Mouse (Mus musculus) limb, embryonic 13.5 days (tissue): ENCODE data around the gene Nebl. TPM values are rescaled to one million over a fixed set of nuclear protein-coding genes. Genes with fewer than 3 reads are reported as not detected.

ENCODE experiments used
- ATAC-seq: fragments of 200-750 bp; cut with Nextera tagmentation; 2 replicates; pipeline ENCODE4 v1.8.0; 2017; ENCODE audit warnings: low read depth, moderate number of reproducible peaks, moderate TSS enrichment; ENCODE audit not compliant: low FRiP score
- H3K27ac ChIP-seq: fragments of 300-500 bp; sonication (generic); 2 replicates; pipeline ENCODE4 v1.5.1; 2015; ENCODE audit warnings: inconsistent platforms, mild to moderate bottlenecking, moderate library complexity
- H3K27me3 ChIP-seq: fragments of 300-500 bp; sonication (generic); 2 replicates; pipeline ENCODE4 v1.6.1; 2015; ENCODE audit warnings: mild to moderate bottlenecking, inconsistent platforms
- H3K36me3 ChIP-seq: fragments of 300-500 bp; sonication (generic); 2 replicates; pipeline ENCODE4 v1.6.1; 2015; ENCODE audit warnings: inconsistent platforms, mild to moderate bottlenecking, moderate library complexity
- H3K4me1 ChIP-seq: fragments of 300-500 bp; sonication (generic); 2 replicates; pipeline ENCODE4 v1.6.1; 2015; ENCODE audit warnings: inconsistent platforms
- H3K4me2 ChIP-seq: fragments of 300-500 bp; sonication (generic); replicated peaks from 2 replicates; pipeline ENCODE4 v1.6.1; 2015; ENCODE audit warnings: inconsistent platforms, mild to moderate bottlenecking, moderate library complexity
- H3K4me3 ChIP-seq: fragments of 300-500 bp; sonication (generic); 2 replicates; pipeline ENCODE4 v1.5.1; 2015; ENCODE audit warnings: moderate library complexity, mild to moderate bottlenecking, inconsistent platforms
- H3K9ac ChIP-seq: fragments of 300-500 bp; sonication (generic); 2 replicates; pipeline ENCODE4 v1.6.1; 2015; ENCODE audit warnings: mild to moderate bottlenecking, inconsistent platforms
- H3K9me3 ChIP-seq: fragments of 300-500 bp; sonication (generic); 2 replicates; pipeline ENCODE4 v1.6.1; 2016; ENCODE audit warnings: inconsistent platforms
- WGBS: fragments of 180-500 bp; shearing (Covaris S2); methylation state at CpG from one replicate; pipeline ENCODE4 v1.1.7; 2015; 5-methylcytosine and 5-hydroxymethylcytosine counted together
- polyA plus RNA-seq: library from polyadenylated mRNA; unstranded; fragments of >200 nt; fragmentation: Nextera tagmentation; extraction: Ambion mirVana; gene quantifications from 2 replicates; pipeline ENCODE4 v1.2.1, GENCODE M21; 2015

The Nebl gene
- polyA plus RNA-seq, 1 experiment from 2014 or later, result 20.8 TPM

GRCm38 (mm10) chr2:17525739-17526526 lies 205.3 kb downstream of the Nebl start:
- H3K4me3 ChIP-seq, result no peak overlapping the region
- no peaks in the 10 kb centered on the region for H3K36me3 ChIP-seq
- no peak overlapping the region for H3K27ac ChIP-seq
- H3K9ac ChIP-seq, result no peak overlapping the region
- no peaks in the 10 kb centered on the region for H3K27me3 ChIP-seq
- H3K9me3 ChIP-seq, result no peaks in the 10 kb centered on the region
- ATAC-seq, result no peak
- H3K4me2 ChIP-seq, result no peak overlapping the region
- WGBS, result 67% methylated on average over 5 of the region's 5 CpGs
- H3K4me1 ChIP-seq, result peaks cover 25% of the 10 kb centered on the region

- H3K4me2 ChIP-seq, result no peak overlapping the region
- no peaks in the 10 kb centered on the region for H3K36me3 ChIP-seq
- H3K4me1 ChIP-seq, result peaks cover 25% of the 10 kb centered on the region
- H3K27ac ChIP-seq, result no peak overlapping the region
- WGBS, result 35% methylated on average over 4 of the region's 4 CpGs
- H3K9me3 ChIP-seq, result no peaks in the 10 kb centered on the region
- H3K4me3 ChIP-seq, result no peak overlapping the region
- H3K9ac ChIP-seq, result no peak overlapping the region
- ATAC-seq, result no peak
- no peaks in the 10 kb centered on the region for H3K27me3 ChIP-seq
Observed at GRCm38 (mm10) chr2:17525211-17525610, 206.1 kb downstream of the Nebl start.

- Histone ChIP-seq H3K4me3 (no peak overlapping the region), H3K27ac (no peak overlapping the region), H3K9me3 (no peaks in the 10 kb centered on the region), H3K9ac (no peak overlapping the region), H3K27me3 (no peaks in the 10 kb centered on the region), H3K36me3 (no peaks in the 10 kb centered on the region), H3K4me1 (peaks cover 25% of the 10 kb centered on the region), H3K4me2 (no peak overlapping the region)
- peak; percentile 64 for ATAC-seq
- WGBS, result 18% methylated on average over 10 of the region's 10 CpGs
Observed at GRCm38 (mm10) chr2:17524205-17524978, 206.9 kb downstream of the Nebl start.

GRCm38 (mm10) chr2:17523791-17524190 lies 207.5 kb downstream of the Nebl start:
- Histone ChIP-seq H3K4me2 (no peak overlapping the region), H3K27ac (no peak overlapping the region), H3K36me3 (no peaks in the 10 kb centered on the region), H3K27me3 (no peaks in the 10 kb centered on the region), H3K9ac (no peak overlapping the region), H3K4me1 (peaks cover 25% of the 10 kb centered on the region), H3K4me3 (no peak overlapping the region), H3K9me3 (no peaks in the 10 kb centered on the region)
- 14% methylated on average over 4 of the region's 4 CpGs for WGBS
- no peak for ATAC-seq

GRCm38 (mm10) chr2:17515686-17516085 lies 215.6 kb downstream of the Nebl start:
- no peak for ATAC-seq
- Histone ChIP-seq H3K27me3 (no peaks in the 10 kb centered on the region), H3K9me3 (no peaks in the 10 kb centered on the region), H3K27ac (no peak overlapping the region), H3K36me3 (no peaks in the 10 kb centered on the region), H3K4me2 (no peak overlapping the region), H3K4me1 (peaks cover 11% of the 10 kb centered on the region; the same call in 1 of the 2 replicates), H3K9ac (no peak overlapping the region), H3K4me3 (no peak overlapping the region)
- 80% methylated on average over 2 of the region's 2 CpGs for WGBS

- peak; percentile 82 for ATAC-seq
- Histone ChIP-seq H3K9me3 (no peaks in the 10 kb centered on the region), H3K27ac (no peak overlapping the region), H3K36me3 (no peaks in the 10 kb centered on the region), H3K27me3 (no peaks in the 10 kb centered on the region), H3K4me2 (peak overlapping the region; percentile 36), H3K4me1 (peaks cover 11% of the 10 kb centered on the region; the same call in 1 of the 2 replicates), H3K4me3 (no peak overlapping the region), H3K9ac (no peak overlapping the region)
- WGBS, result 43% methylated on average over 12 of the region's 12 CpGs
Observed at GRCm38 (mm10) chr2:17514765-17515164, 216.5 kb downstream of the Nebl start.

- Histone ChIP-seq H3K27me3 (no peaks in the 10 kb centered on the region), H3K4me2 (no peak overlapping the region), H3K27ac (no peak overlapping the region), H3K9me3 (no peaks in the 10 kb centered on the region), H3K9ac (no peak overlapping the region), H3K4me3 (no peak overlapping the region), H3K36me3 (no peaks in the 10 kb centered on the region), H3K4me1 (peaks cover 11% of the 10 kb centered on the region; the same call in 1 of the 2 replicates)
- 34% methylated on average over 1 of the region's 1 CpGs for WGBS
- no peak for ATAC-seq
Observed at GRCm38 (mm10) chr2:17509942-17510341, 221.3 kb downstream of the Nebl start.

GRCm38 (mm10) chr2:17507362-17507761 lies 223.9 kb downstream of the Nebl start:
- no peak overlapping the region for H3K4me2 ChIP-seq
- H3K27me3 ChIP-seq, result no peaks in the 10 kb centered on the region
- ATAC-seq, result no peak
- H3K36me3 ChIP-seq, result no peaks in the 10 kb centered on the region
- no peak overlapping the region for H3K4me3 ChIP-seq
- 86% methylated on average over 2 of the region's 2 CpGs for WGBS
- H3K9ac ChIP-seq, result no peak overlapping the region
- no peak overlapping the region for H3K27ac ChIP-seq
- no peaks in the 10 kb centered on the region for H3K9me3 ChIP-seq
- no peaks in the 10 kb centered on the region for H3K4me1 ChIP-seq

- H3K4me1 ChIP-seq, result 0 out of 2 replicates have a peak, but pooled peaks cover 2% of the 10 kb centered on the region
- H3K36me3 ChIP-seq, result no peaks in the 10 kb centered on the region
- H3K4me3 ChIP-seq, result no peak overlapping the region
- no peaks in the 10 kb centered on the region for H3K27me3 ChIP-seq
- H3K27ac ChIP-seq, result no peak overlapping the region
- H3K9ac ChIP-seq, result no peak overlapping the region
- H3K9me3 ChIP-seq, result no peaks in the 10 kb centered on the region
- ATAC-seq, result no peak
- no peak overlapping the region for H3K4me2 ChIP-seq
- WGBS, result 78% methylated on average over 6 of the region's 6 CpGs
Observed at GRCm38 (mm10) chr2:17504115-17504774, 227.0 kb downstream of the Nebl start.

- 87% methylated on average over 3 of the region's 3 CpGs for WGBS
- Histone ChIP-seq H3K4me3 (no peak overlapping the region), H3K27ac (no peak overlapping the region), H3K27me3 (no peaks in the 10 kb centered on the region), H3K4me1 (0 out of 2 replicates have a peak, but pooled peaks cover 2% of the 10 kb centered on the region), H3K9me3 (no peaks in the 10 kb centered on the region), H3K4me2 (no peak overlapping the region), H3K9ac (no peak overlapping the region), H3K36me3 (no peaks in the 10 kb centered on the region)
- no peak for ATAC-seq
Observed at GRCm38 (mm10) chr2:17501075-17501474, 230.2 kb downstream of the Nebl start.

- Histone ChIP-seq H3K4me3 (no peak overlapping the region), H3K4me1 (peaks cover 9% of the 10 kb centered on the region; the same call in 1 of the 2 replicates), H3K27ac (no peak overlapping the region), H3K9me3 (no peaks in the 10 kb centered on the region), H3K9ac (no peak overlapping the region), H3K27me3 (no peaks in the 10 kb centered on the region), H3K36me3 (no peaks in the 10 kb centered on the region), H3K4me2 (no peak overlapping the region)
- 34% methylated on average over 6 of the region's 6 CpGs for WGBS
- ATAC-seq, result no peak
Observed at GRCm38 (mm10) chr2:17465517-17466174, 265.6 kb downstream of the Nebl start.
